Mouse (Mus musculus) small intestine, adult 2 months (tissue): Measurements from ENCODE around the gene Vmn1r78.

Experiments used
- CTCF ChIP-seq: fragments of 200-500 bp; IDR thresholded peaks from 2 replicates; pipeline ENCODE4 v1.5.1; 2012; ENCODE audit warnings: low read depth, mild to moderate bottlenecking, control low read depth, inconsistent platforms, low read length, moderate library complexity, mixed read lengths; ENCODE audit not compliant: insufficient replicate concordance, insufficient read length; ENCODE audit errors: extremely low read depth
- POLR2A ChIP-seq: fragments of 200-500 bp; IDR thresholded peaks from 2 replicates; pipeline ENCODE4 v1.6.1; 2012; ENCODE audit warnings: low read depth, mild to moderate bottlenecking, control low read depth, inconsistent platforms, low read length, moderate library complexity

GRCm38 (mm10) chr7:12204141-12204540 is 54.1 kb downstream of the Vmn1r78 start:
- TF ChIP-seq CTCF: no peak
- no peak for TF ChIP-seq POLR2A
